Mouse (Mus musculus) hindbrain, embryonic 13.5 days (tissue): ENCODE data around the gene Zfp27. TPM values are rescaled to one million over a fixed set of nuclear protein-coding genes. Genes with fewer than 3 reads are reported as not detected.

Experiments
- ATAC-seq: fragments of 200-750 bp; cut with Nextera tagmentation; 2 replicates; pipeline ENCODE4 v1.8.0; 2017; ENCODE audit warnings: moderate TSS enrichment; ENCODE audit not compliant: low FRiP score
- H3K27ac ChIP-seq: fragments of 300-500 bp; sonication (generic); 2 replicates; pipeline ENCODE4 v1.5.1; 2015; ENCODE audit warnings: inconsistent platforms, mild to moderate bottlenecking, moderate library complexity
- H3K27me3 ChIP-seq: fragments of 300-500 bp; sonication (generic); 2 replicates; pipeline ENCODE4 v1.6.1; 2015; ENCODE audit warnings: mild to moderate bottlenecking, inconsistent platforms
- H3K36me3 ChIP-seq: fragments of 300-500 bp; sonication (generic); 2 replicates; pipeline ENCODE4 v1.6.1; 2015; ENCODE audit warnings: mild to moderate bottlenecking, inconsistent platforms
- H3K4me1 ChIP-seq: fragments of 300-500 bp; sonication (generic); replicated peaks from 2 replicates; pipeline ENCODE4 v1.6.1; 2015; ENCODE audit warnings: inconsistent platforms
- H3K4me2 ChIP-seq: fragments of 300-500 bp; sonication (generic); 2 replicates; pipeline ENCODE4 v1.6.1; 2015; ENCODE audit warnings: inconsistent platforms, mild to moderate bottlenecking, moderate library complexity
- H3K4me3 ChIP-seq: fragments of 300-500 bp; sonication (generic); 2 replicates; pipeline ENCODE4 v1.5.1; 2015; ENCODE audit warnings: mild to moderate bottlenecking, inconsistent platforms
- H3K9ac ChIP-seq: fragments of 300-500 bp; sonication (generic); 2 replicates; pipeline ENCODE4 v1.6.1; 2015; ENCODE audit warnings: mild to moderate bottlenecking, inconsistent platforms
- H3K9me3 ChIP-seq: fragments of 300-500 bp; sonication (generic); 2 replicates; pipeline ENCODE4 v1.6.1; 2016; ENCODE audit warnings: inconsistent platforms
- WGBS: fragments of 180-500 bp; shearing (Covaris S2); methylation state at CpG from one replicate; pipeline ENCODE4 v1.1.7; 2015; 5-methylcytosine and 5-hydroxymethylcytosine counted together
- polyA plus RNA-seq: library from polyadenylated mRNA; unstranded; fragments of >200 nt; fragmentation: Nextera tagmentation; extraction: Ambion mirVana; gene quantifications from 2 replicates; pipeline ENCODE4 v1.2.1, GENCODE M21; 2015

Gene Zfp27
- polyA plus RNA-seq, 1 experiment from 2014 or later, result 15.2 TPM

DNA sequence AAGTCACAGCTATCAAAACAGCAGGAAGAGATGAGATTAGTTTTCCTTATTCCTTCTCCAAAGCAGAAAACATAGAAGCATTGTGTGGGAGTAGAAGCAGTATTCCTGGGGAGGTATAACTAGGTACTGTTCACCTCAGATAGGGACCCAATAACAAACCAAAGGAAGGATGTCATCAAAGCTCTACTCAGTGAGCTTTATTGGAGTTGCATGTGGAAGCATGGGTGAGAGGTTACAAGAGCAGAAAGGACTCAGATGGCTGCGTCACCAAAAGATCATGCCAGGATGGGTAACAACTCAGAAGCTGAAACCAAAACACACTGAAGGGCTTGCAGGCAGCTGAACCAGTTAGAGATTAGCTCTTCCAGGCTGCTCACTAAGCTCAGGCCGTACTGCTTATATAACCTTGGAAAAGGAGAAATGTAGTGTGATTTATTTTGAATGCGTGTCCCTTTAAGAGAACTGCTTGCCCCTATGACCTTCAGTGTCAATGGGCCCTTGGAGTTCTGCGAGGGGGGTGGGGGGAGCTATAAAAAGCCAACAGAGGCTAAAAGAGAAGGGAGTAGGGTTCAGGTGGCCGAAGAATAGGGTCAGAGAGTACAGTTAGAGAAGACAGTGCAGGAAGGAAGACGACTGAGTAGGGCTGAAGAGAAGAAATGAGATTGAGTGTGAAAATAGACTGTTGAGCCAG is 11.1 kb upstream of the Zfp27 start:
- Histone ChIP-seq H3K36me3 (peaks cover 44% of the 10 kb centered on the region), H3K4me3 (no peak overlapping the region), H3K9me3 (no peaks in the 10 kb centered on the region; the same call in 1 of the 2 replicates), H3K4me1 (no peaks in the 10 kb centered on the region), H3K9ac (no peak overlapping the region), H3K4me2 (no peak overlapping the region), H3K27ac (no peak overlapping the region), H3K27me3 (no peaks in the 10 kb centered on the region)
- 57% methylated on average over 6 of the region's 6 CpGs for WGBS
- no peak for ATAC-seq

DNA sequence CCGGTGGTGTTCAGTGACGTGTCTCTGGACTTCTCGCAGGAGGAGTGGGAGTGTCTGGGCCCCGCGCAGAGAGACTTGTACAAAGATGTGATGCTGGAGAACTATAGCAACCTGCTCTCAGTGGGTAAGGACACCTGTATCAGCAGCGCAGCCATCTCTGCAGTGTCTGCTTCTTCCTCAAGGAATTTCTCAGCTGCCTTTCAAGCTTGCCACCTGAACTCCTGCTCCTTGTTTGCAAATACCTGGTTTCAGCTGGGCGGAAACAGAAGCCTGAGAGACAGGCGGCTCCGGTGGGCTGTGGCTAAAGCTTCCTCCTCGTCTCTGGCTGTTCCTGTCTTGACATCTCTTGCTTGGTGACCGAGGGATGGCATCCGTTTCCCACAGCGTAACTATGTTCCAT is 5.8 kb upstream of the Zfp27 start:
- H3K36me3 ChIP-seq, result peaks cover 53% of the 10 kb centered on the region
- H3K4me3 ChIP-seq, result no peak overlapping the region
- H3K27me3 ChIP-seq, result no peaks in the 10 kb centered on the region
- ATAC-seq, result no peak
- H3K9me3 ChIP-seq, result no peaks in the 10 kb centered on the region; the same call in 1 of the 2 replicates
- WGBS, result 98% methylated on average over 13 of the region's 13 CpGs
- no peak overlapping the region for H3K9ac ChIP-seq
- H3K27ac ChIP-seq, result no peak overlapping the region
- peaks cover 25% of the 10 kb centered on the region for H3K4me1 ChIP-seq
- H3K4me2 ChIP-seq, result no peak overlapping the region

DNA sequence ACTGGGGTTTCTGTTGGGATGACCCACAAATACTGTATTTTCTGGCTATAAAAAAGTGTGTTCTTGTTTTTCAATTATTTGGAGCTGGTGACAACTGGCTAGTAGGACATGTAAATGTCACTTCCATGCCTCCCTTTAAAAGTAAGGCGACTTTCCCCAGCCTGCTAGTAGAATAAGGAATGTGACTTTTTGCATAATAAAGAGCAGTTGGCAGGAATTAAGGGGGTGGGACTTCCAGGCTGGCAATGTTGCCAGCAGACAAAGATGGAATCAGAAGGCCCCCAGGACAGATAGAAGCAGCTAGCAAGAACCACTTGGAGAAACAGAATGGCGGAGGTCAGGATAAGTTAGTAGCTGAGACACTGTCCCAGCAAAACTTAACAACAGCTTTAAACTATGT is 3.9 kb upstream of the Zfp27 start:
- H3K27me3 ChIP-seq, result no peaks in the 10 kb centered on the region
- 54% methylated on average over 2 of the region's 2 CpGs for WGBS
- no peaks in the 10 kb centered on the region; the same call in 1 of the 2 replicates for H3K9me3 ChIP-seq
- peak overlapping the region; percentile 73; the same call in 1 of the 2 replicates for H3K4me3 ChIP-seq
- H3K36me3 ChIP-seq, result peaks cover 39% of the 10 kb centered on the region
- H3K9ac ChIP-seq, result 0 out of 2 replicates have a peak overlapping the region, but pooled peaks have one; percentile 85
- H3K4me1 ChIP-seq, result peaks cover 29% of the 10 kb centered on the region
- no peak overlapping the region for H3K27ac ChIP-seq
- H3K4me2 ChIP-seq, result peak overlapping the region; percentile 61
- ATAC-seq, result no peak

DNA sequence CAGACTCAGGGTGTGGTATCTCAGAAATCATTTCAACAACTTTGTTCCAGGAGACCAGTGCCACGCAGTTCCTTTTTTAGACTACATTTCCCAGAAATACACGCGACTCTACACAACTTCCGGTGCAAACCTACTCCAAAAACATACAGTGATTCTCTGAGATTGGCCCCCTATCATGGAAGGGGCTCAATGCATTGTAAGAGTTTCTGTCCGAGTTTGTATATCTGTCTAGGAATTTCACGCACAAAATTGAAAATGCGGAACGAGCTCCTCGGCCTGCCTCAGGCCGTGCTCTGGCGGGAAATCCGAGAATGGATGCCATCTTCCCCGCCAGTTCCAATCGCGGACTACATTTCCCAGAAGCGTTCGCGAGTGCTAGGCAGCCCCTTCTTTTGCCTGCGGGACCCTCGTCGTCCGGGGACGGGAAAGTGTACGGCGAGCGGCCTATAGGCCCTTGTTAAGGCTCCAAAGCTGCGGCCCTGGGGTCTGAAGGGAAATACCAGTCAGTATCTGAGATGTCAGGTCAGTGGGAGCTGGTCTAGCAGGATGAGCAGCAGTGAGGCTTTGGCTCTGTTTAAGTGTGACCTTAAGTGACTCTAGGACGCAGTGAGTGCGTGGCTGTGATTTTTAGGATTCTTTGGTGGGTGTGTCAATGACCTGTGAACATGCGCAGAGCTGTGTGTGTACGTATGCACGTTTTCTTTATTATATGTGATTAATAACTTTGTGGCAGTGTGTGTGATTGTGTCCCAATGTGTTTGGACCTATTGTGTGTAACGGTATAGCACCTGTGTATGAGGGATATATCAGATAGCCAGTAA is 2.0 kb upstream of the Zfp27 start, which contains the start of gene Zfp383:
Gene Zfp383 (plus strand): TSS at position 94 of the 821 bp plus-strand sequence.
- H3K27ac ChIP-seq, result peak within 1 kb of the TSS; percentile 98
- peak within 1 kb of the TSS; percentile 73 for H3K4me3 ChIP-seq
- ATAC-seq, result peak; percentile 83
- H3K9me3 ChIP-seq, result no peaks in the 10 kb centered on the region
- peak within 1 kb of the TSS; percentile 85 for H3K9ac ChIP-seq
- peak within 1 kb of the TSS; percentile 61 for H3K4me2 ChIP-seq
- no peaks in the 10 kb centered on the region for H3K27me3 ChIP-seq
- peaks cover 29% of the 10 kb centered on the region for H3K4me1 ChIP-seq
- H3K36me3 ChIP-seq, result peaks cover 26% of the 10 kb centered on the region
- under 1% methylated on average over 33 of the region's 33 CpGs for WGBS

DNA sequence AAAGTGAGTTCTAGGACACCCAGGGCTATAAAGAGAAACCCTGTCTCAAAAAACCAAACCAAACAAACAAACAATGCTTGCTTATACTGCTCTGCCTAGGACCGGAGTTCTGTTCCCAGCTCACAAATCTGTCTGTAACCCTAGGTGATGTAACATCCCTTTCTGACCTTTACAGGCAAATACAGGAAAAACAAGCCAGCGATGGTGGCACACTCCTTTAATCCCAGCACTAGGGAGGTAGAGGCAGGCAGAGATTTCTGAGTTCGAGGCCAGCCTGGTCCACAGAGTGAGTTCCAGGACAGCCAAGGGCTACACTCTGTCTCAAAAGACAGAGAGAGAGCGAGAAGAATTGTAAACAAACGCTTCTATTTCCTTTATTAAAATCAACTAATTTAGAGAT is 834 bp upstream of the Zfp27 start:
- no peaks in the 10 kb centered on the region for H3K27me3 ChIP-seq
- peak overlapping the region; percentile 47; the same call in 1 of the 2 replicates for H3K4me3 ChIP-seq
- no peak overlapping the region for H3K9ac ChIP-seq
- H3K4me2 ChIP-seq, result peak overlapping the region; percentile 59
- H3K36me3 ChIP-seq, result peaks cover 20% of the 10 kb centered on the region
- no peaks in the 10 kb centered on the region for H3K9me3 ChIP-seq
- H3K27ac ChIP-seq, result peak overlapping the region; percentile 98
- WGBS, result 89% methylated on average over 5 of the region's 5 CpGs
- ATAC-seq, result no peak
- H3K4me1 ChIP-seq, result peaks cover 29% of the 10 kb centered on the region

DNA sequence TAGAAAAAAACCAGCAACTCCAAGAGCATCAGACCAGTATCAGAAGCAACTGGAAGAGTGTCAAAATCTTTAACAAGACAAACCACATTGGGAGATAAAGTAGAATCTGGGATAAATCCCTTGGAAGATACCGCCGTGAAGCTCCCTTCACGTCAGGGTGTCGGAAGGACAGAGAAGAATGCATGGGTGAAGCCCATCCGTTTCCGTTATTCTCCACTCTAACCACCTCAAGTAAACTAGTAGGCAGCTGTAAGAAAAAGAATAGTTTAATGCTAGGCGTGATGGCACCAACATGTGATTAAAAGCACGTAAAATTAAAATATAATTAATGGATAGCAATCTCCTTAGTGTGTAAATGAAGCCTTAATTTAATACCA is 298 bp upstream of the Zfp27 start:
- Histone ChIP-seq H3K9me3 (no peaks in the 10 kb centered on the region), H3K4me1 (peaks cover 29% of the 10 kb centered on the region), H3K36me3 (peaks cover 17% of the 10 kb centered on the region), H3K9ac (peak overlapping the region; percentile 66), H3K27me3 (no peaks in the 10 kb centered on the region), H3K27ac (peak overlapping the region; percentile 98), H3K4me3 (peak overlapping the region; percentile 47), H3K4me2 (peak overlapping the region; percentile 59)
- 20% methylated on average over 8 of the region's 8 CpGs for WGBS
- peak; percentile 17; the same call in 1 of the 2 replicates for ATAC-seq

DNA sequence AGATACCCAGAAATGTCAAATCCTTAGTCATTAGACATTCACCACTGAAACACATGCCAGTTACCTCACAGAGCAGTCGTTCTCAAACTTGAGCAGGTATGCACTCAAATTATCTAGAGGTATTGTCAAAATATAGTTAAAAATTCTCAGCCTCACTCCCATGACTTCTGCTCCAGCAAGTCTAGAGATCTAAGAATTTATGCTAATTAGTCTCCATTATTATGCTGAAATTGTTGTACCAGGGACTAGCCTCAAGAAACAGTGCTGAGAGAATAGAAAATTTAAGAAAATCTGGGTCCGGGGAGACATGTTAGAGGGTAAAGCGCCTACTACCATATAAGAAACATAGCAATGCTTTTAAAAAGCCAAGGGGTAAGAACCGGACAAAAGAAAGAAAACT is 2.3 kb downstream of the Zfp27 start:
- H3K36me3 ChIP-seq, result peaks cover 37% of the 10 kb centered on the region
- ATAC-seq, result no peak
- no peak overlapping the region for H3K9ac ChIP-seq
- H3K4me1 ChIP-seq, result peaks cover 7% of the 10 kb centered on the region
- H3K4me3 ChIP-seq, result no peak overlapping the region
- H3K4me2 ChIP-seq, result no peak overlapping the region
- 94% methylated on average over 4 of the region's 4 CpGs for WGBS
- no peak overlapping the region for H3K27ac ChIP-seq
- no peaks in the 10 kb centered on the region; the same call in 1 of the 2 replicates for H3K9me3 ChIP-seq
- H3K27me3 ChIP-seq, result no peaks in the 10 kb centered on the region

DNA sequence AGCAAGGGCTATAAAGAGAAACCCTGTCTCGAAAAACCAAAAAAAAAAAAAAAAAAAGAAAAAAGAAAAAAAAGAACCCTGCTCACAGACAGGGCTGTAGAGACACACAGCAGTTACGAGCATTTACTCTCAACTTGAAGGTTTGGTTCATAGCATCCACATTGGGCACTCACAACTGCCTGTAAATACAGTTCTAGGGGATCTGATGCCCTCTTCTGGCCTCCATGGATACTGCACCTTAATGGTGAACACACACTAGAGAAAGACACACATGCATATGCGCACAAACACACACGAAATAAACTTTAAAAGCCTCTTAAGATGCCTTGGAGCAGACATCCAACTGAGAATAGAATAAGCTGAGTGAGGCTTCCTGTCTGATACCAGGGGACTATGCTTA is 8.0 kb downstream of the Zfp27 start:
- WGBS, result 92% methylated on average over 4 of the region's 4 CpGs
- Histone ChIP-seq H3K4me3 (no peak overlapping the region), H3K9me3 (peaks cover 28% of the 10 kb centered on the region)

DNA sequence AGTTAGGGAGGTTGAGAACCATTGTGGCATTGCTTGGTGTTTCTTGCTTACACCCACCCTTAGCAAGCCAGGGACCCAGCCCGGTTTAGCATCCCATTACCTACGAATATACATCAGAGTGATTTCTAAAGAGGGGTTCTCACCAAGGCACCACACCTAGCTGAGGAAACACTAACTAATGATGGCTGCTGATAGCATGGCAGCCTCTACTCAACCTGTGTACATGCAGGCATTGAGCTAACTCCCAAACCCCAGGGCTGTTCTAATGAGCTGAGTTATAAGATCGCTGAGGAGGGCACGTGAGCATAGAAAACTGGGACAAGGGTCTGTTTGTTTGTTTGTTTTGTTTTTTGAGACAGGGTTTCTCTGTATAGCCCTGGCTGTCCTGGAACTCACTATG is 13.6 kb downstream of the Zfp27 start:
- Histone ChIP-seq H3K27me3 (no peaks in the 10 kb centered on the region), H3K4me2 (no peak overlapping the region), H3K4me1 (no peaks in the 10 kb centered on the region), H3K27ac (no peak overlapping the region), H3K36me3 (peaks cover 85% of the 10 kb centered on the region), H3K9ac (no peak overlapping the region), H3K9me3 (peaks cover 59% of the 10 kb centered on the region), H3K4me3 (no peak overlapping the region)
- WGBS, result 98% methylated on average over 4 of the region's 4 CpGs
- no peak for ATAC-seq

More for the DNA sequence above, 8.0 kb downstream of the Zfp27 start:
- no peak overlapping the region for H3K27ac ChIP-seq
- no peaks in the 10 kb centered on the region for H3K27me3 ChIP-seq
- no peak overlapping the region for H3K4me2 ChIP-seq
- peaks cover 88% of the 10 kb centered on the region for H3K36me3 ChIP-seq
- no peak overlapping the region for H3K9ac ChIP-seq
- no peaks in the 10 kb centered on the region for H3K4me1 ChIP-seq
- no peak for ATAC-seq

DNA sequence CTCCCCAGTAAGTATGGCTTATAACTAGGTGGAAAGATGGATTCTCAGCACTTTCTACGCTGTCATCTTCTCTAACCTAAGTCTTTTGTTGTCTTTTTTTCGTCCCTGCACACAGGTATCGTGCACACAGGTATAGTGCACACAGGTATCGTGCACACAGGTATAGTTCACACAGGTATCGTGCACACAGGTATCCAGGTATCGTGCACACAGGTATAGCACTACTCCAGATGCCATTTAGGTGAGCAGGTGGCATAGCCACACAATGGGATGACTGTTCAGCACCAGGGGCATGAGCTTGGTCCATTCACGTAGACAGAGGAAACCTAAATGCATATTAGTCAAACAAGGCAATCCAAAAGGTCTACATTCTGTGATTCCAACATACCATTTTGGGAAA is 15.9 kb downstream of the Zfp27 start:
- Histone ChIP-seq H3K4me3 (no peak overlapping the region), H3K9me3 (peaks cover 72% of the 10 kb centered on the region), H3K4me1 (no peaks in the 10 kb centered on the region), H3K4me2 (no peak overlapping the region), H3K9ac (no peak overlapping the region), H3K27me3 (no peaks in the 10 kb centered on the region), H3K36me3 (peaks cover 67% of the 10 kb centered on the region), H3K27ac (no peak overlapping the region)
- 96% methylated on average over 7 of the region's 7 CpGs for WGBS
- no peak for ATAC-seq

DNA sequence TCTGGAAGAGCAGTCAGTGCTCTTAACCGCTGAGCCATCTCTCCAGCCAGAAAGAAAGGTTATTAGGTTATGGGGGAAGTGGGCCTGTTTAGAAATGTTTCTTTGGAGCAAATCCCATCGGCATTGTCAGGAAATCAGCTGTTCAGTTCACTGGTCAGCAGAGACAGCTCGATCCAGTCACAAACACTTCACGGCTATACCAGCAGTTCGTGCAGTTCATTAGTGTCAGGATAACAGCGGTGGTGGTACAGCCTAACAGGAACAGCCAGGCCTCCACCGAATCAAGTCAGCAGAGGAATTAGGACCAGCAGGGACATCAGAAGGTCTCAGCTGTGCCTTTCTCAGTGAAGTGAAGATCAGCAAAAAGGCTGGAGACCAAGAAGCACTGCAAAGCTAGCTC is 25.5 kb downstream of the Zfp27 start:
- H3K36me3 ChIP-seq, result peaks cover 34% of the 10 kb centered on the region
- H3K27ac ChIP-seq, result no peak overlapping the region
- H3K4me3 ChIP-seq, result no peak overlapping the region
- WGBS, result 94% methylated on average over 7 of the region's 7 CpGs
- ATAC-seq, result no peak
- H3K27me3 ChIP-seq, result no peaks in the 10 kb centered on the region
- H3K9ac ChIP-seq, result no peak overlapping the region
- peaks cover 31% of the 10 kb centered on the region for H3K9me3 ChIP-seq
- H3K4me2 ChIP-seq, result no peak overlapping the region
- H3K4me1 ChIP-seq, result no peaks in the 10 kb centered on the region

DNA sequence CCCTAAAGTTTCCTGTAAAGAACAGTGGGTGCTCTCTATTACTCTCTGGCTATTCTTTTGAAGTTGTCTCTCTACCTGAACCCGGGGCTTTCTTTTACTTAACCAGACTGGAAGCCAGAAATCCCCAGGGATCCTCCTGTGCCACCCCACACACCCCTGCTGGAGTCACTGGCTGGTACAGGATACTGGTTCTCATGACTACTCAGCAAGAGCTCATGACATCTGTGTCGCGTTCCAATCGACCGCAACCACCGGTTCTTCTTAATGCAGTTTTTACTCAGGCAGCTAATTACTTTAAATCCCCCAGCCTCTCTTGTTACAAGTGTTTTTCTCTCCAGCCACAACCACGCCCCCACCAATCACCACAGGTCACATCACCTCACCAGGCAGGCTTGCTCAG is 26.3 kb downstream of the Zfp27 start:
- H3K9me3 ChIP-seq, result peaks cover 31% of the 10 kb centered on the region
- WGBS, result 82% methylated on average over 7 of the region's 7 CpGs
- no peak for ATAC-seq

More for the DNA sequence above, 26.3 kb downstream of the Zfp27 start:
- no peak overlapping the region for H3K9ac ChIP-seq
- no peaks in the 10 kb centered on the region for H3K4me1 ChIP-seq
- peaks cover 43% of the 10 kb centered on the region for H3K36me3 ChIP-seq
- no peak overlapping the region for H3K4me3 ChIP-seq
- H3K27me3 ChIP-seq, result no peaks in the 10 kb centered on the region
- H3K27ac ChIP-seq, result no peak overlapping the region
- no peak overlapping the region for H3K4me2 ChIP-seq
